Mouse (Mus musculus): ENCODE measurements around the gene Nolc1. TPM values are rescaled to one million over a fixed set of nuclear protein-coding genes. Genes with fewer than 3 reads are reported as not detected.

Gene Nolc1
- polyA plus RNA-seq, 1 experiment, result 74.3 TPM

- Histone ChIP-seq H3K27me3 (ENCODE audit: control insufficient read depth, insufficient read depth, insufficient read length) (no peaks in the 10 kb centered on the region), H3K79me3 (ENCODE audit: low read depth) (peaks cover 2% of the 10 kb centered on the region), H3K79me2 (ENCODE audit: control insufficient read depth, insufficient read depth) (peaks cover 6% of the 10 kb centered on the region), H3K4me3 (ENCODE audit: insufficient read depth, poor library complexity, severe bottlenecking) (no peak overlapping the region), H3K36me3 (ENCODE audit: control insufficient read depth, insufficient read depth) (peaks cover 43% of the 10 kb centered on the region), H3ac (ENCODE audit: control insufficient read depth, insufficient read length, low read depth) (no peak overlapping the region)
- no peak for TF ChIP-seq MYOG (IDR thresholded peaks at IDR 0.05; ENCODE audit: control insufficient read depth, extremely low read depth, insufficient read length)
- no peak for TF ChIP-seq CTCF (IDR thresholded peaks at IDR 0.05; ENCODE audit: control insufficient read depth, insufficient read depth, insufficient read length)
- no peak for TF ChIP-seq FOSL1 (IDR thresholded peaks at IDR 0.05; ENCODE audit: insufficient read depth, low read length, poor library complexity, severe bottlenecking)
- TF ChIP-seq MYOD1 (IDR thresholded peaks at IDR 0.05; ENCODE audit: control insufficient read depth, insufficient read length, low read depth), result no peak
- no peak for TF ChIP-seq MAX (IDR thresholded peaks at IDR 0.05)
- TF ChIP-seq CEBPB (IDR thresholded peaks at IDR 0.05; ENCODE audit: low read depth), result no peak
- no peak for TF ChIP-seq USF1 (IDR thresholded peaks at IDR 0.05; ENCODE audit: low read depth)
Observed at GRCm38 (mm10) chr19:46086337-46086736, 10.7 kb downstream of the Nolc1 start.

GRCm38 (mm10) chr19:46087871-46088270, 12.2 kb downstream of the Nolc1 start:
- Histone ChIP-seq H3K27me3 (ENCODE audit: control insufficient read depth, insufficient read depth, insufficient read length) (no peaks in the 10 kb centered on the region), H3K79me3 (ENCODE audit: low read depth) (no peaks in the 10 kb centered on the region), H3K36me3 (ENCODE audit: control insufficient read depth, insufficient read depth) (peaks cover 28% of the 10 kb centered on the region), H3K79me2 (ENCODE audit: control insufficient read depth, insufficient read depth) (no peaks in the 10 kb centered on the region), H3K4me3 (ENCODE audit: insufficient read depth, poor library complexity, severe bottlenecking) (no peak overlapping the region), H3ac (ENCODE audit: control insufficient read depth, insufficient read length, low read depth) (no peak overlapping the region)
- TF ChIP-seq FOSL1 (IDR thresholded peaks at IDR 0.05; ENCODE audit: insufficient read depth, low read length, poor library complexity, severe bottlenecking), result no peak
- no peak for TF ChIP-seq MAX (IDR thresholded peaks at IDR 0.05)
- TF ChIP-seq CTCF (IDR thresholded peaks at IDR 0.05; ENCODE audit: control insufficient read depth, insufficient read depth, insufficient read length), result no peak
- no peak for TF ChIP-seq MYOG (IDR thresholded peaks at IDR 0.05; ENCODE audit: control insufficient read depth, extremely low read depth, insufficient read length)
- no peak for TF ChIP-seq USF1 (IDR thresholded peaks at IDR 0.05; ENCODE audit: low read depth)
- no peak for TF ChIP-seq CEBPB (IDR thresholded peaks at IDR 0.05; ENCODE audit: low read depth)
- no peak for TF ChIP-seq MYOD1 (IDR thresholded peaks at IDR 0.05; ENCODE audit: control insufficient read depth, insufficient read length, low read depth)

GRCm38 (mm10) chr19:46091641-46092040, 16.0 kb downstream of the Nolc1 start:
- no peaks in the 10 kb centered on the region for H3K36me3 ChIP-seq (ENCODE audit: control insufficient read depth, insufficient read depth)
- no peaks in the 10 kb centered on the region for H3K27me3 ChIP-seq (ENCODE audit: control insufficient read depth, insufficient read depth, insufficient read length)
- no peak overlapping the region for H3K4me3 ChIP-seq (ENCODE audit: insufficient read depth, poor library complexity, severe bottlenecking)
- H3K79me2 ChIP-seq (ENCODE audit: control insufficient read depth, insufficient read depth), result no peaks in the 10 kb centered on the region
- no peaks in the 10 kb centered on the region for H3K79me3 ChIP-seq (ENCODE audit: low read depth)
- TF ChIP-seq CTCF (IDR thresholded peaks at IDR 0.05; ENCODE audit: control insufficient read depth, insufficient read depth, insufficient read length) (no peak), CEBPB (IDR thresholded peaks at IDR 0.05; ENCODE audit: low read depth) (no peak), MAX (IDR thresholded peaks at IDR 0.05) (no peak), MYOG (IDR thresholded peaks at IDR 0.05; ENCODE audit: control insufficient read depth, extremely low read depth, insufficient read length) (no peak), FOSL1 (IDR thresholded peaks at IDR 0.05; ENCODE audit: insufficient read depth, low read length, poor library complexity, severe bottlenecking) (no peak), MYOD1 (IDR thresholded peaks at IDR 0.05; ENCODE audit: control insufficient read depth, insufficient read length, low read depth) (no peak), USF1 (IDR thresholded peaks at IDR 0.05; ENCODE audit: low read depth) (no peak)
- H3ac ChIP-seq (ENCODE audit: control insufficient read depth, insufficient read length, low read depth), result no peak overlapping the region

- Histone ChIP-seq H3ac (ENCODE audit: control insufficient read depth, insufficient read length, low read depth) (no peak overlapping the region), H3K4me3 (ENCODE audit: insufficient read depth, poor library complexity, severe bottlenecking) (no peak overlapping the region), H3K36me3 (ENCODE audit: control insufficient read depth, insufficient read depth) (no peaks in the 10 kb centered on the region), H3K79me2 (ENCODE audit: control insufficient read depth, insufficient read depth) (no peaks in the 10 kb centered on the region), H3K79me3 (ENCODE audit: low read depth) (no peaks in the 10 kb centered on the region), H3K27me3 (ENCODE audit: control insufficient read depth, insufficient read depth, insufficient read length) (no peaks in the 10 kb centered on the region)
- TF ChIP-seq MYOG (IDR thresholded peaks at IDR 0.05; ENCODE audit: control insufficient read depth, extremely low read depth, insufficient read length), result no peak
- no peak for TF ChIP-seq CTCF (IDR thresholded peaks at IDR 0.05; ENCODE audit: control insufficient read depth, insufficient read depth, insufficient read length)
- TF ChIP-seq FOSL1 (IDR thresholded peaks at IDR 0.05; ENCODE audit: insufficient read depth, low read length, poor library complexity, severe bottlenecking), result no peak
- no peak for TF ChIP-seq USF1 (IDR thresholded peaks at IDR 0.05; ENCODE audit: low read depth)
- no peak for TF ChIP-seq MYOD1 (IDR thresholded peaks at IDR 0.05; ENCODE audit: control insufficient read depth, insufficient read length, low read depth)
- no peak for TF ChIP-seq CEBPB (IDR thresholded peaks at IDR 0.05; ENCODE audit: low read depth)
- TF ChIP-seq MAX (IDR thresholded peaks at IDR 0.05), result no peak
Observed at GRCm38 (mm10) chr19:46094144-46094543, 18.5 kb downstream of the Nolc1 start.

GRCm38 (mm10) chr19:46095291-46095690, 19.6 kb downstream of the Nolc1 start:
- TF ChIP-seq MYOG (IDR thresholded peaks at IDR 0.05; ENCODE audit: control insufficient read depth, extremely low read depth, insufficient read length) (no peak), FOSL1 (IDR thresholded peaks at IDR 0.05; ENCODE audit: insufficient read depth, low read length, poor library complexity, severe bottlenecking) (no peak), MYOD1 (IDR thresholded peaks at IDR 0.05; ENCODE audit: control insufficient read depth, insufficient read length, low read depth) (no peak), CTCF (IDR thresholded peaks at IDR 0.05; ENCODE audit: control insufficient read depth, insufficient read depth, insufficient read length) (no peak), CEBPB (IDR thresholded peaks at IDR 0.05; ENCODE audit: low read depth) (no peak), MAX (IDR thresholded peaks at IDR 0.05) (no peak), USF1 (IDR thresholded peaks at IDR 0.05; ENCODE audit: low read depth) (no peak)
- Histone ChIP-seq H3K36me3 (ENCODE audit: control insufficient read depth, insufficient read depth) (no peaks in the 10 kb centered on the region), H3ac (ENCODE audit: control insufficient read depth, insufficient read length, low read depth) (no peak overlapping the region), H3K79me3 (ENCODE audit: low read depth) (no peaks in the 10 kb centered on the region), H3K4me3 (ENCODE audit: insufficient read depth, poor library complexity, severe bottlenecking) (no peak overlapping the region), H3K79me2 (ENCODE audit: control insufficient read depth, insufficient read depth) (no peaks in the 10 kb centered on the region), H3K27me3 (ENCODE audit: control insufficient read depth, insufficient read depth, insufficient read length) (no peaks in the 10 kb centered on the region)

- no peak overlapping the region for H3K4me3 ChIP-seq (ENCODE audit: insufficient read depth, poor library complexity, severe bottlenecking)
- H3ac ChIP-seq (ENCODE audit: control insufficient read depth, insufficient read length, low read depth), result no peak overlapping the region
- no peaks in the 10 kb centered on the region for H3K36me3 ChIP-seq (ENCODE audit: control insufficient read depth, insufficient read depth)
- no peaks in the 10 kb centered on the region for H3K79me2 ChIP-seq (ENCODE audit: control insufficient read depth, insufficient read depth)
- H3K79me3 ChIP-seq (ENCODE audit: low read depth), result no peaks in the 10 kb centered on the region
- H3K27me3 ChIP-seq (ENCODE audit: control insufficient read depth, insufficient read depth, insufficient read length), result no peaks in the 10 kb centered on the region
- no peak for TF ChIP-seq MYOG (IDR thresholded peaks at IDR 0.05; ENCODE audit: control insufficient read depth, extremely low read depth, insufficient read length)
- no peak for TF ChIP-seq CEBPB (IDR thresholded peaks at IDR 0.05; ENCODE audit: low read depth)
- TF ChIP-seq MAX (IDR thresholded peaks at IDR 0.05), result no peak
- TF ChIP-seq MYOD1 (IDR thresholded peaks at IDR 0.05; ENCODE audit: control insufficient read depth, insufficient read length, low read depth), result no peak
- no peak for TF ChIP-seq CTCF (IDR thresholded peaks at IDR 0.05; ENCODE audit: control insufficient read depth, insufficient read depth, insufficient read length)
Observed at GRCm38 (mm10) chr19:46096396-46096795, 20.7 kb downstream of the Nolc1 start.
